Mouse (Mus musculus) layer of hippocampus, postnatal 14 days (tissue): Measurements from ENCODE around the gene Ntf3. TPM values are rescaled to one million over a fixed set of nuclear protein-coding genes. Genes with fewer than 3 reads are reported as not detected.

ENCODE experiments used
- DNase-seq, 2 experiments: peaks; one replicate each; pipeline ENCODE4 v3.0.0; 2021 to 2022; ENCODE audit warnings: low spot score in 2 of 2, mixed read lengths in 1 of 2
- total RNA-seq, 2 experiments: library from RNA; stranded (reverse); gene quantifications; 2 replicates each; pipeline ENCODE4 v1.2.3; 2021

The Ntf3 gene
- total RNA-seq, 2 experiments from 2014 or later = 8.7 to 11.3 TPM

GRCm38 (mm10) chr6:126160067-126160411, 6.7 kb downstream of the Ntf3 start:
- DNase-seq = no peak

GRCm38 (mm10) chr6:126159279-126160066, 7.2 kb downstream of the Ntf3 start:
- no peak for DNase-seq

GRCm38 (mm10) chr6:126155928-126156327, 10.8 kb downstream of the Ntf3 start:
- no peak for DNase-seq

- no peak for DNase-seq
Observed at GRCm38 (mm10) chr6:126154372-126154982, 12.2 kb downstream of the Ntf3 start.

GRCm38 (mm10) chr6:126153154-126153553, 13.6 kb downstream of the Ntf3 start:
- no peak for DNase-seq

GRCm38 (mm10) chr6:126143659-126144058, 23.1 kb downstream of the Ntf3 start:
- DNase-seq = no peak

GRCm38 (mm10) chr6:126142741-126143140, 24.0 kb downstream of the Ntf3 start:
- no peak for DNase-seq

- DNase-seq = no peak
Observed at GRCm38 (mm10) chr6:126142021-126142554, 24.6 kb downstream of the Ntf3 start.

GRCm38 (mm10) chr6:126141472-126141871, 25.2 kb downstream of the Ntf3 start:
- DNase-seq = no peak

GRCm38 (mm10) chr6:126140961-126141360, 25.7 kb downstream of the Ntf3 start:
- DNase-seq = no peak

- no peak for DNase-seq
Observed at GRCm38 (mm10) chr6:126140416-126140815, 26.3 kb downstream of the Ntf3 start.

GRCm38 (mm10) chr6:126134155-126134906, 32.4 kb downstream of the Ntf3 start:
- DNase-seq = no peak

- DNase-seq = no peak
Observed at GRCm38 (mm10) chr6:126128238-126128637, 38.5 kb downstream of the Ntf3 start.

- no peak for DNase-seq
Observed at GRCm38 (mm10) chr6:126118247-126118646, 48.5 kb downstream of the Ntf3 start.

- no peak for DNase-seq
Observed at GRCm38 (mm10) chr6:126117191-126117590, 49.5 kb downstream of the Ntf3 start.

- no peak for DNase-seq
Observed at GRCm38 (mm10) chr6:126114934-126115633, 51.6 kb downstream of the Ntf3 start.

- peak in 1 of 2 experiments; percentile 15 for DNase-seq
Observed at GRCm38 (mm10) chr6:126110892-126111835, 55.5 kb downstream of the Ntf3 start.

GRCm38 (mm10) chr6:126109184-126109583, 57.5 kb downstream of the Ntf3 start:
- DNase-seq = no peak

GRCm38 (mm10) chr6:126108771-126109170, 57.9 kb downstream of the Ntf3 start:
- no peak for DNase-seq

GRCm38 (mm10) chr6:126107398-126107797, 59.3 kb downstream of the Ntf3 start:
- no peak for DNase-seq
